Mouse (Mus musculus) MEL (cell line): ENCODE data around the gene Slc16a3. TPM values are rescaled to one million over a fixed set of nuclear protein-coding genes. Genes with fewer than 3 reads are reported as not detected.

Source experiments
- DNase-seq: peaks from one replicate; pipeline ENCODE4 v3.0.0; 2011; ENCODE audit warnings: low read depth, low spot score
- H3K27ac ChIP-seq: 2 replicates; pipeline ENCODE4 v1.5.1; 2012; ENCODE audit warnings: low read depth, mild to moderate bottlenecking, control low read depth, low read length, moderate library complexity; ENCODE audit not compliant: control insufficient read depth
- H3K27me3 ChIP-seq, 2 experiments: fragments of 150-350 bp in 1 of 2; sonication (generic) in 1 of 2; 2 replicates each; pipeline ENCODE4 v1.6.1; 2012; ENCODE audit warnings: low read length in 2 of 2, mild to moderate bottlenecking in 2 of 2, improper control_type of control experiment in 1 of 2, moderate library complexity in 1 of 2; ENCODE audit not compliant: insufficient read depth in 2 of 2, control insufficient read depth in 1 of 2
- H3K36me3 ChIP-seq, 2 experiments: 2 replicates each; pipeline ENCODE4 v1.6.1; 2012 to 2014; ENCODE audit warnings: low read length in 2 of 2, improper control_type of control experiment in 1 of 2, inconsistent platforms in 1 of 2, mild to moderate bottlenecking in 1 of 2; ENCODE audit not compliant: insufficient read depth in 2 of 2, control insufficient read depth in 1 of 2
- H3K4me1 ChIP-seq, 2 experiments: fragments of 150-350 bp in 1 of 2; sonication (generic) in 1 of 2; 2 replicates each; pipeline ENCODE4 v1.6.1; 2012; ENCODE audit warnings: low read length in 2 of 2, improper control_type of control experiment in 1 of 2, mild to moderate bottlenecking in 1 of 2; ENCODE audit not compliant: insufficient read depth in 2 of 2, control insufficient read depth in 1 of 2
- H3K4me3 ChIP-seq, 2 experiments: fragments of 150-350 bp in 1 of 2; sonication (generic) in 1 of 2; 2 replicates each; pipeline ENCODE4 v1.5.1; 2012; ENCODE audit warnings: low read depth in 2 of 2, low read length in 2 of 2, mild to moderate bottlenecking in 2 of 2, moderate library complexity in 2 of 2, control low read depth in 1 of 2, improper control_type of control experiment in 1 of 2; ENCODE audit not compliant: control insufficient read depth in 1 of 2, insufficient read depth in 1 of 2
- H3K79me2 ChIP-seq: 2 replicates; pipeline ENCODE4 v1.6.1; 2012; ENCODE audit warnings: mild to moderate bottlenecking, low read length, moderate library complexity; ENCODE audit not compliant: control insufficient read depth, poor library complexity, insufficient read depth
- H3K9ac ChIP-seq: 2 replicates; pipeline ENCODE4 v1.6.1; 2012; ENCODE audit warnings: low read depth, mild to moderate bottlenecking, control low read depth, low read length, moderate library complexity; ENCODE audit not compliant: control insufficient read depth, poor library complexity, severe bottlenecking
- H3K9me3 ChIP-seq: fragments of 150-350 bp; sonication (generic); replicated peaks from 2 replicates; pipeline ENCODE4 v1.6.1; 2012; ENCODE audit warnings: mild to moderate bottlenecking, low read length, improper control_type of control experiment, moderate library complexity; ENCODE audit not compliant: insufficient read depth
- E2F4 ChIP-seq: IDR thresholded peaks from 2 replicates; pipeline ENCODE4 v1.6.1; 2011; ENCODE audit warnings: low read depth, low read length, improper control_type of control experiment, borderline replicate concordance
- ELF1 ChIP-seq: IDR thresholded peaks from 2 replicates; pipeline ENCODE4 v1.6.1; 2014; ENCODE audit warnings: low read depth, mild to moderate bottlenecking, inconsistent platforms, low read length, improper control_type of control experiment, moderate library complexity
- GATA1 ChIP-seq: IDR thresholded peaks from 2 replicates; pipeline ENCODE4 v1.6.1; 2011; ENCODE audit warnings: low read depth, low read length, improper control_type of control experiment
- HCFC1 ChIP-seq: IDR thresholded peaks from 2 replicates; pipeline ENCODE4 v1.6.1; 2012; ENCODE audit warnings: low read depth, mild to moderate bottlenecking, inconsistent platforms, low read length, improper control_type of control experiment, moderate library complexity
- MAZ ChIP-seq: IDR thresholded peaks from 2 replicates; pipeline ENCODE4 v1.6.1; 2012; ENCODE audit warnings: low read depth, mild to moderate bottlenecking, inconsistent platforms, low read length, improper control_type of control experiment
- MEF2A ChIP-seq: IDR thresholded peaks from 2 replicates; pipeline ENCODE4 v1.6.1; 2014; ENCODE audit warnings: low read depth, mild to moderate bottlenecking, inconsistent platforms, low read length, improper control_type of control experiment; ENCODE audit not compliant: poor library complexity, insufficient replicate concordance, severe bottlenecking; ENCODE audit errors: extremely low read depth
- MXI1 ChIP-seq: IDR thresholded peaks from 2 replicates; pipeline ENCODE4 v1.6.1; 2011; ENCODE audit warnings: mild to moderate bottlenecking, low read depth, low read length, improper control_type of control experiment
- MYC ChIP-seq: IDR thresholded peaks from 2 replicates; pipeline ENCODE4 v1.6.1; 2011; ENCODE audit warnings: low read depth, mild to moderate bottlenecking, low read length, improper control_type of control experiment, moderate library complexity
- POLR2AphosphoS5 ChIP-seq: IDR thresholded peaks from 2 replicates; pipeline ENCODE4 v1.6.1; 2012; ENCODE audit warnings: low read depth, borderline replicate concordance, mild to moderate bottlenecking, inconsistent platforms, low read length, moderate library complexity, mixed read lengths
- SIN3A ChIP-seq: IDR thresholded peaks from 2 replicates; pipeline ENCODE4 v1.6.1; 2012; ENCODE audit warnings: low read length, improper control_type of control experiment, inconsistent platforms
- SMC3 ChIP-seq: IDR thresholded peaks from 2 replicates; pipeline ENCODE4 v1.6.1; 2011; ENCODE audit warnings: low read depth, low read length, improper control_type of control experiment
- TAL1 ChIP-seq: IDR thresholded peaks from 2 replicates; pipeline ENCODE4 v1.6.1; 2012; ENCODE audit warnings: mild to moderate bottlenecking, inconsistent platforms, low read length, moderate library complexity, mixed read lengths
- UBTF ChIP-seq: IDR thresholded peaks from 2 replicates; pipeline ENCODE4 v1.6.1; 2012; ENCODE audit warnings: low read depth, mild to moderate bottlenecking, inconsistent platforms, low read length, improper control_type of control experiment, moderate library complexity, borderline replicate concordance; ENCODE audit not compliant: insufficient read depth
- USF2 ChIP-seq, 2 experiments: IDR thresholded peaks; 2 replicates each; pipeline ENCODE4 v1.6.1; 2011 to 2012; ENCODE audit warnings: improper control_type of control experiment in 2 of 2, low read length in 2 of 2, borderline replicate concordance in 1 of 2, inconsistent platforms in 1 of 2, low read depth in 1 of 2, mild to moderate bottlenecking in 1 of 2; ENCODE audit not compliant: insufficient read depth in 1 of 2
- ZNF384 ChIP-seq: IDR thresholded peaks from 2 replicates; pipeline ENCODE4 v1.6.1; 2012; ENCODE audit warnings: low read depth, mild to moderate bottlenecking, inconsistent platforms, low read length, improper control_type of control experiment
- polyA plus RNA-seq, 2 experiments: library from polyadenylated mRNA; stranded (reverse) in 1 of 2; unstranded in 1 of 2; fragments of >175 nt in 1 of 2; fragments of >200 nt in 1 of 2; gene quantifications; 2 replicates each; pipeline versions ENCODE4 v1.2.1 to v1.2.4; 2012; ENCODE audit warnings: low replicate concordance in 2 of 2, low read depth in 1 of 2; ENCODE audit not compliant: insufficient read length in 2 of 2, insufficient read depth in 1 of 2, missing spikeins in 1 of 2
- total RNA-seq: library from RNA; depleted of rRNA; stranded (reverse); fragments of 300-350 nt; gene quantifications from 2 replicates; pipeline ENCODE4 v1.2.3, GENCODE M21; 2012

The Slc16a3 gene
- total and polyA plus RNA-seq, 3 experiments = 85.7 to 610 (median 570) TPM

GRCm38 (mm10) chr11:120957731-120958257 is 9.5 kb downstream of the Slc16a3 start:
- TF ChIP-seq UBTF (no peak), SIN3A (no peak), E2F4 (no peak), MXI1 (no peak), ELF1 (no peak), GATA1 (no peak), MAZ (no peak), TAL1 (no peak), ZNF384 (no peak), HCFC1 (no peak), POLR2AphosphoS5 (no peak), MEF2A (no peak), SMC3 (no peak)
- H3K9me3 ChIP-seq = no peaks in the 10 kb centered on the region
- peaks cover 21% of the 10 kb centered on the region for H3K79me2 ChIP-seq
- no peak overlapping the region for H3K9ac ChIP-seq
- H3K36me3 ChIP-seq = peaks cover 13 to 19% of the 10 kb centered on the region in 2 experiments
- H3K27ac ChIP-seq = no peak overlapping the region
- no peak overlapping the region for H3K4me3 ChIP-seq
- no peaks in the 10 kb centered on the region for H3K27me3 ChIP-seq
- DNase-seq = peak; percentile 58
- peaks cover 2 to 14% of the 10 kb centered on the region in 2 experiments; a peak in 2 of 4 replicates for H3K4me1 ChIP-seq

- peak; percentile 5; the same call in 1 of the 2 replicates for TF ChIP-seq SIN3A
- no peak for TF ChIP-seq USF2 (IDR thresholded peaks at IDR 0.05; ENCODE audit: borderline replicate concordance in 1 of 2, insufficient read depth in 1 of 2, low read depth in 1 of 2, low read length in 2 of 2)
- TF ChIP-seq MYC = no peak
- TF ChIP-seq GATA1 = no peak
- 0 out of 2 replicates have a peak, but pooled peaks have one; percentile 3 for TF ChIP-seq HCFC1
- Histone ChIP-seq H3K4me1 (peaks cover 0 to 10% of the 10 kb centered on the region in 2 experiments; a peak in 1 of 4 replicates), H3K79me2 (peaks cover 10% of the 10 kb centered on the region), H3K9me3 (no peaks in the 10 kb centered on the region), H3K36me3 (peaks cover 11 to 16% of the 10 kb centered on the region in 2 experiments), H3K27me3 (no peaks in the 10 kb centered on the region), H3K4me3 (no peak overlapping the region), H3K27ac (peak overlapping the region; percentile 8; the same call in 1 of the 2 replicates), H3K9ac (no peak overlapping the region)
- no peak for DNase-seq
Measured at GRCm38 (mm10) chr11:120959066-120959465, 10.8 kb downstream of the Slc16a3 start.
